Mouse (Mus musculus): ENCODE measurements around the gene Olfr572. TPM values are rescaled to one million over a fixed set of nuclear protein-coding genes. Genes with fewer than 3 reads are reported as not detected.

Olfr572 gene
- polyA plus RNA-seq, 1 experiment from 2014 or later = not detected

- Histone ChIP-seq H3K9me3 (replicated peaks) (no peaks in the 10 kb centered on the region), H3K27ac (replicated peaks) (no peak overlapping the region), H3K4me1 (replicated peaks) (no peaks in the 10 kb centered on the region), H3K4me3 (replicated peaks) (no peak overlapping the region), H3K27me3 (no peaks in the 10 kb centered on the region), H3K9ac (no peak overlapping the region), H3K4me2 (no peak overlapping the region), H3K36me3 (replicated peaks) (no peaks in the 10 kb centered on the region)
- WGBS (ENCODE audit: insufficient replicate concordance) = 32% methylated on average over 1 of the region's 1 CpGs
- ATAC-seq (ENCODE audit: insufficient read depth) = no peak
These were observed 26.5 kb downstream of the Olfr572 start for GRCm38 (mm10) chr7:102950732-102951131.

GRCm38 (mm10) chr7:102958137-102958536, 33.9 kb downstream of the Olfr572 start:
- no peak overlapping the region for H3K9ac ChIP-seq
- H3K27me3 ChIP-seq = no peaks in the 10 kb centered on the region
- H3K4me1 ChIP-seq (replicated peaks) = no peaks in the 10 kb centered on the region
- no peaks in the 10 kb centered on the region for H3K36me3 ChIP-seq (replicated peaks)
- H3K4me2 ChIP-seq = no peak overlapping the region; the same call in 1 of the 2 replicates
- ATAC-seq (ENCODE audit: insufficient read depth) = peak; percentile 67; the same call in 1 of the 2 replicates
- H3K4me3 ChIP-seq (replicated peaks) = no peak overlapping the region
- no peaks in the 10 kb centered on the region for H3K9me3 ChIP-seq (replicated peaks)
- 44% methylated on average over 3 of the region's 3 CpGs for whole genome bisulfite sequencing (ENCODE audit: insufficient replicate concordance)
- peak overlapping the region; percentile 64 for H3K27ac ChIP-seq (replicated peaks)

- Histone ChIP-seq H3K4me2 (no peak within 1 kb of the TSS; the same call in 1 of the 2 replicates), H3K9ac (no peak within 1 kb of the TSS), H3K36me3 (replicated peaks) (no peaks in the 10 kb centered on the region), H3K9me3 (replicated peaks) (no peaks in the 10 kb centered on the region), H3K4me1 (replicated peaks) (no peaks in the 10 kb centered on the region), H3K27ac (replicated peaks) (peak within 1 kb of the TSS; percentile 64), H3K4me3 (replicated peaks) (no peak within 1 kb of the TSS), H3K27me3 (no peaks in the 10 kb centered on the region)
- peak; percentile 92 for ATAC-seq (ENCODE audit: insufficient read depth)
- 6% methylated on average over 1 of the region's 1 CpGs for WGBS (ENCODE audit: insufficient replicate concordance)
These were observed 34.4 kb downstream of the Olfr572 start, which contains the start of gene Olfr575 for GRCm38 (mm10) chr7:102958593-102958992. Olfr575 (minus strand) TSS chr7:102958775.

- Histone ChIP-seq H3K4me3 (replicated peaks) (no peak within 1 kb of the TSS), H3K27me3 (no peaks in the 10 kb centered on the region), H3K9ac (no peak within 1 kb of the TSS), H3K4me2 (no peak within 1 kb of the TSS), H3K27ac (replicated peaks) (no peak within 1 kb of the TSS), H3K36me3 (replicated peaks) (no peaks in the 10 kb centered on the region), H3K9me3 (replicated peaks) (no peaks in the 10 kb centered on the region), H3K4me1 (replicated peaks) (no peaks in the 10 kb centered on the region)
- ATAC-seq (ENCODE audit: insufficient read depth) = no peak
- 18% methylated on average over 2 of the region's 2 CpGs for WGBS (ENCODE audit: insufficient replicate concordance)
These were observed 38.2 kb downstream of the Olfr572 start, which contains the start of gene Olfr576 for GRCm38 (mm10) chr7:102962360-102962759. Olfr576 (plus strand) TSS chr7:102962660.

DNA sequence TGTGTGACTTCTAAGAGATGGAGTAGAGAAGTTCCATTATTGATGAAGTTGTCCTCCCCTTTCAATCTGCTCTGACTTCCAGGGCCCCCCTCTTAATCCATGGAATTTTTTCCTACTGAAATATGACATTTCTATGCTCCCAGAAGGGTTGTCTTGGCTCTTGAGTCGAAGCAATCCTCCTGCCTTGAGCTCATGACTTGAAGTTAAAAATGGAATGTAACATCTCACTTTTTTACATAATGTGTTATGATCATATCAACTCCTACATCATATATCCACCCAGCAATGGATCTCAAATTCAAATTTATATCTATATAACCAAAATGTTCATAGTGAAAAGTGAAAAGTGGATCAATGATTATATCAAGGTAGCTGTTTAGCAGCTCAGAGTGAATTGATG, 50.2 kb downstream of the Olfr572 start:
- Histone ChIP-seq H3K9me3 (replicated peaks) (no peaks in the 10 kb centered on the region), H3K4me2 (no peak overlapping the region), H3K36me3 (replicated peaks) (no peaks in the 10 kb centered on the region), H3K4me3 (replicated peaks) (no peak overlapping the region), H3K27me3 (no peaks in the 10 kb centered on the region), H3K4me1 (replicated peaks) (no peaks in the 10 kb centered on the region), H3K27ac (replicated peaks) (no peak overlapping the region), H3K9ac (no peak overlapping the region)
- 19% methylated on average over 1 of the region's 1 CpGs for WGBS (ENCODE audit: insufficient replicate concordance)
- ATAC-seq (ENCODE audit: insufficient read depth) = no peak

DNA sequence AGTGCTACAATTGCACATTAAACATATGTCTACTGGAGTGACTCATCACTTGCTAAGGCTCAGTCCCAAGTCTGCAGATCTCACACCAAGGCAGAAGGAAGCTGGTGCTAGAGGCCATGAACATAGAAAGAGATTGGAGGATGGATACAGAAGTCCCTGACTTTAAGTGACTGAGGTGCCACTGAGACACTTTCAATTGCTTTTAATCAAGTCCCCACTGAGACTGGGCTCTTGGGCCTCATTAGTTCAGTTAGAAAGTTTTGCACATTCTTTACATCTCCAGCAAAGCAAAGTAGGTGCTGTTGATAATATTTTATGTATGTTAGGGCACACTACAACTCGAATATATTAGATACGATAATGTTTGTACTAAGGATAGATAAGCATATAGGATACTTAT, 51.6 kb downstream of the Olfr572 start, which contains the start of gene Olfr577:
Gene Olfr577, minus strand, starts transcription at position 101 of the 400 bp plus-strand sequence.
- WGBS (ENCODE audit: insufficient replicate concordance) = 43% methylated on average over 2 of the region's 2 CpGs
- H3K4me1 ChIP-seq (replicated peaks) = no peaks in the 10 kb centered on the region

More for the DNA sequence above, 51.6 kb downstream of the Olfr572 start, which contains the start of gene Olfr577:
- Histone ChIP-seq H3K4me3 (replicated peaks) (no peak within 1 kb of the TSS), H3K9ac (no peak within 1 kb of the TSS), H3K9me3 (replicated peaks) (no peaks in the 10 kb centered on the region), H3K4me2 (no peak within 1 kb of the TSS), H3K27ac (replicated peaks) (no peak within 1 kb of the TSS), H3K27me3 (no peaks in the 10 kb centered on the region), H3K36me3 (replicated peaks) (no peaks in the 10 kb centered on the region)
- no peak for ATAC-seq (ENCODE audit: insufficient read depth)

Other genes with a start within 250 kb of the Olfr572 start
- 1.5 TPM in 2 replicates for gene Trim68, start 237.1 kb upstream of the Olfr572 start, polyA plus RNA-seq (2015; fragmentation: Nextera tagmentation; extraction: Ambion mirVana)
- gene Olfr557, start 228.5 kb upstream of the Olfr572 start, polyA plus RNA-seq (2015; fragmentation: Nextera tagmentation; extraction: Ambion mirVana) = not detected in 2 replicates
- not detected in 2 replicates for gene Olfr558, start 222.2 kb upstream of the Olfr572 start, polyA plus RNA-seq (2015; fragmentation: Nextera tagmentation; extraction: Ambion mirVana)
- not detected in 2 replicates for gene Olfr33, start 205.3 kb upstream of the Olfr572 start, polyA plus RNA-seq (2015; fragmentation: Nextera tagmentation; extraction: Ambion mirVana)
- not detected in 2 replicates for gene Olfr559, start 196.9 kb upstream of the Olfr572 start, polyA plus RNA-seq (2015; fragmentation: Nextera tagmentation; extraction: Ambion mirVana)
- not detected in 2 replicates for gene Olfr560, start 165.0 kb upstream of the Olfr572 start, polyA plus RNA-seq (2015; fragmentation: Nextera tagmentation; extraction: Ambion mirVana)
- gene Olfr78, start 164.9 kb upstream of the Olfr572 start, polyA plus RNA-seq (2015; fragmentation: Nextera tagmentation; extraction: Ambion mirVana) = not detected in 2 replicates
- not detected in 2 replicates for gene Olfr561, start 153.2 kb upstream of the Olfr572 start, polyA plus RNA-seq (2015; fragmentation: Nextera tagmentation; extraction: Ambion mirVana)
- not detected in 2 replicates for gene Olfr564, start 120.9 kb upstream of the Olfr572 start, polyA plus RNA-seq (2015; fragmentation: Nextera tagmentation; extraction: Ambion mirVana)
- not detected in 2 replicates for gene Olfr566, start 65.6 kb upstream of the Olfr572 start, polyA plus RNA-seq (2015; fragmentation: Nextera tagmentation; extraction: Ambion mirVana)
- gene Olfr568, start 47.3 kb upstream of the Olfr572 start, polyA plus RNA-seq (2015; fragmentation: Nextera tagmentation; extraction: Ambion mirVana) = not detected in 2 replicates
- not detected in 2 replicates for gene Olfr569, start 33.5 kb upstream of the Olfr572 start, polyA plus RNA-seq (2015; fragmentation: Nextera tagmentation; extraction: Ambion mirVana)
- not detected in 2 replicates for gene Olfr570, start 29.8 kb upstream of the Olfr572 start, polyA plus RNA-seq (2015; fragmentation: Nextera tagmentation; extraction: Ambion mirVana)
- gene Olfr571, start 6.9 kb upstream of the Olfr572 start, polyA plus RNA-seq (2015; fragmentation: Nextera tagmentation; extraction: Ambion mirVana) = not detected in 2 replicates
- not detected in 2 replicates for gene Olfr573-ps1, start 18.2 kb downstream of the Olfr572 start, polyA plus RNA-seq (2015; fragmentation: Nextera tagmentation; extraction: Ambion mirVana)
- not detected in 2 replicates for gene Olfr574, start 24.1 kb downstream of the Olfr572 start, polyA plus RNA-seq (2015; fragmentation: Nextera tagmentation; extraction: Ambion mirVana)
- not detected in 2 replicates for gene Olfr575, start 34.4 kb downstream of the Olfr572 start, polyA plus RNA-seq (2015; fragmentation: Nextera tagmentation; extraction: Ambion mirVana)
- gene Olfr576, start 38.3 kb downstream of the Olfr572 start, polyA plus RNA-seq (2015; fragmentation: Nextera tagmentation; extraction: Ambion mirVana) = not detected in 2 replicates
- gene Olfr577, start 51.5 kb downstream of the Olfr572 start, polyA plus RNA-seq (2015; fragmentation: Nextera tagmentation; extraction: Ambion mirVana) = not detected in 2 replicates
- not detected in 2 replicates for gene Olfr578, start 64.9 kb downstream of the Olfr572 start, polyA plus RNA-seq (2015; fragmentation: Nextera tagmentation; extraction: Ambion mirVana)
- gene Olfr582, start 113.6 kb downstream of the Olfr572 start, polyA plus RNA-seq (2015; fragmentation: Nextera tagmentation; extraction: Ambion mirVana) = not detected in 2 replicates
- not detected in 2 replicates for gene Olfr583, start 126.9 kb downstream of the Olfr572 start, polyA plus RNA-seq (2015; fragmentation: Nextera tagmentation; extraction: Ambion mirVana)
- not detected in 2 replicates for gene Olfr584, start 157.5 kb downstream of the Olfr572 start, polyA plus RNA-seq (2015; fragmentation: Nextera tagmentation; extraction: Ambion mirVana)
- gene Olfr585, start 173.3 kb downstream of the Olfr572 start, polyA plus RNA-seq (2015; fragmentation: Nextera tagmentation; extraction: Ambion mirVana) = not detected in 2 replicates
- not detected in 2 replicates for gene Olfr586, start 201.2 kb downstream of the Olfr572 start, polyA plus RNA-seq (2015; fragmentation: Nextera tagmentation; extraction: Ambion mirVana)
- gene Olfr588-ps1, start 216.5 kb downstream of the Olfr572 start, polyA plus RNA-seq (2015; fragmentation: Nextera tagmentation; extraction: Ambion mirVana) = not detected in 2 replicates
- gene Olfr589, start 231.9 kb downstream of the Olfr572 start, polyA plus RNA-seq (2015; fragmentation: Nextera tagmentation; extraction: Ambion mirVana) = not detected in 2 replicates

Measured in liver, embryonic 15.5 days (tissue).